Mouse (Mus musculus) cerebellum, adult 2 months (tissue): ENCODE data around the gene Snrnp25.

ENCODE experiments used
- CTCF ChIP-seq: fragments of 200-500 bp; IDR thresholded peaks from 2 replicates; pipeline ENCODE4 v1.5.1; 2011; ENCODE audit warnings: low read depth, mild to moderate bottlenecking, control low read depth, low read length, moderate library complexity, borderline replicate concordance; ENCODE audit not compliant: insufficient read depth
- POLR2A ChIP-seq: fragments of 200-500 bp; IDR thresholded peaks from 2 replicates; pipeline ENCODE4 v1.6.1; 2011; ENCODE audit warnings: low read length, control low read depth, borderline replicate concordance; ENCODE audit not compliant: insufficient read depth

GRCm38 (mm10) chr11:32156854-32157630 lies 48.2 kb upstream of the Snrnp25 start:
- TF ChIP-seq CTCF, result no peak
- TF ChIP-seq POLR2A, result no peak
